Mouse (Mus musculus) lung, postnatal 0 days (tissue): ENCODE results near the gene Robo2.

Experiments used
- CTCF ChIP-seq: IDR thresholded peaks from 2 replicates; pipeline ENCODE4 v1.5.1; 2016; ENCODE audit warnings: antibody characterized with exemption, mild to moderate bottlenecking
- EP300 ChIP-seq: IDR thresholded peaks from 2 replicates; pipeline ENCODE4 v1.6.1; 2016; ENCODE audit warnings: antibody characterized with exemption, mild to moderate bottlenecking, control low read depth

GRCm38 (mm10) chr16:74234393-74235059 lies 177.1 kb downstream of the Robo2 start:
- TF ChIP-seq CTCF (no peak), EP300 (no peak)
